Mouse (Mus musculus) colon, adult 2 months (tissue): Measurements from ENCODE around the gene Cebpa. TPM values are rescaled to one million over a fixed set of nuclear protein-coding genes. Genes with fewer than 3 reads are reported as not detected.

Experiments
- polyA plus RNA-seq: library from polyadenylated mRNA; depleted of rRNA; stranded (reverse); fragments of >200 nt; gene quantifications from 2 replicates; pipeline ENCODE4 v1.2.3, GENCODE M21; 2012; rRNA removed

Gene Cebpa
- 86.9 and 95.2 TPM in 2 replicates for polyA plus RNA-seq

GRCm38 (mm10) chr7:35118841-35119413 is at the start of gene Cebpa:
Gene Cebpa, plus strand, starts transcription at chr7:35119293.

Other genes starting within 250 kb of the Cebpa start
- 63.2 and 82.2 TPM in 2 replicates for gene Pepd, start 206.9 kb upstream of the Cebpa start, polyA plus RNA-seq
- gene Cebpg, start 62.7 kb upstream of the Cebpa start, polyA plus RNA-seq = 7.6 and 8.2 TPM in 2 replicates
- 2.6 and 3.1 TPM in 2 replicates for gene Slc7a10, start 67.1 kb downstream of the Cebpa start, polyA plus RNA-seq
- gene Lrp3, start 96.2 kb downstream of the Cebpa start, polyA plus RNA-seq = 12.0 and 12.2 TPM in 2 replicates
- gene Gpatch1, start 199.1 kb downstream of the Cebpa start, polyA plus RNA-seq = 3.2 and 3.4 TPM in 2 replicates
- 54.7 and 57.4 TPM in 2 replicates for gene Rhpn2, start 214.9 kb downstream of the Cebpa start, polyA plus RNA-seq